Mouse (Mus musculus): Measurements from ENCODE around the gene Rpgrip1. TPM values are rescaled to one million over a fixed set of nuclear protein-coding genes. Genes with fewer than 3 reads are reported as not detected.
A peak's percentile ranks its signal among the peaks of the same experiment; 100 is the strongest.

Gene Rpgrip1
- polyA plus RNA-seq, 1 experiment from 2014 or later: 68.4 TPM

DNA sequence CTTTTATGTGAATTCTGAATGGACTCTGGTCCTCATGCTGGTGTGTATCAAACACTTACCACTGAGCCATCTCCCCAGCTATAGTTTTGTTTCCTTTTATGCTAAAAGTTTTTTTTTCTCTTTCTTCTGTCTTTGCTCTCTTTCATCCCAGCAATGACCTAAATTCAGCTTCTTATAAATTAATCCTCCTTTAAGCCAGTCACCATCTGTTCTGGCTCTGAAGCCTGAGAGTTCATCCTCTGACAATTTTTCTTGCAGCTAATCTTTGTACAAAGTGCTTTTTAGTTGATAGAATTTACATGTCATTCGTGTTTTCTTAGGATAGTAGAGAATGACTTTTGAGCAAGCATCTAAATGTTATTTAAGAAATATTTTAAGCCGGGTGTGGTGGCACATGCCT lies 2.5 kb upstream of the Rpgrip1 start:
- H3K27me3 ChIP-seq (ENCODE audit: control insufficient read depth, insufficient read depth, low read length): no peaks in the 10 kb centered on the region
- H3K4me1 ChIP-seq (replicated peaks; ENCODE audit: control insufficient read depth, insufficient read depth, low read length): no peaks in the 10 kb centered on the region
- DNase-seq (ENCODE audit: low spot score) (no peak), ATAC-seq (ENCODE audit: low FRiP score) (no peak)
- H3K4me3 ChIP-seq (ENCODE audit: low read depth, low read length): no peak overlapping the region
- H3K27ac ChIP-seq (ENCODE audit: low read depth, low read length): no peak overlapping the region
- H3K9ac ChIP-seq (ENCODE audit: low read depth, low read length): no peak overlapping the region
- 79% methylated on average over 2 of the region's 2 CpGs for WGBS
- H3K4me2 ChIP-seq (replicated peaks; ENCODE audit: low read depth, low read length): no peak overlapping the region
- H3K9me3 ChIP-seq (ENCODE audit: control insufficient read depth, low read length): no peaks in the 10 kb centered on the region
- no peaks in the 10 kb centered on the region for H3K36me3 ChIP-seq (ENCODE audit: control insufficient read depth, insufficient read depth, low read length)

GRCm38 (mm10) chr14:52114101-52114500 lies 3.6 kb downstream of the Rpgrip1 start:
- Histone ChIP-seq H3K27ac (ENCODE audit: low read depth, low read length) (no peak overlapping the region), H3K27me3 (ENCODE audit: control insufficient read depth, insufficient read depth, low read length) (no peaks in the 10 kb centered on the region), H3K36me3 (ENCODE audit: control insufficient read depth, insufficient read depth, low read length) (no peaks in the 10 kb centered on the region), H3K4me2 (replicated peaks; ENCODE audit: low read depth, low read length) (no peak overlapping the region), H3K4me3 (ENCODE audit: low read depth, low read length) (no peak overlapping the region), H3K4me1 (replicated peaks; ENCODE audit: control insufficient read depth, insufficient read depth, low read length) (no peaks in the 10 kb centered on the region), H3K9me3 (ENCODE audit: control insufficient read depth, low read length) (no peaks in the 10 kb centered on the region), H3K9ac (ENCODE audit: low read depth, low read length) (no peak overlapping the region)
- ATAC-seq (ENCODE audit: low FRiP score): no peak
- 75% methylated on average over 1 of the region's 1 CpGs for WGBS
- DNase-seq (ENCODE audit: low spot score): no peak

DNA sequence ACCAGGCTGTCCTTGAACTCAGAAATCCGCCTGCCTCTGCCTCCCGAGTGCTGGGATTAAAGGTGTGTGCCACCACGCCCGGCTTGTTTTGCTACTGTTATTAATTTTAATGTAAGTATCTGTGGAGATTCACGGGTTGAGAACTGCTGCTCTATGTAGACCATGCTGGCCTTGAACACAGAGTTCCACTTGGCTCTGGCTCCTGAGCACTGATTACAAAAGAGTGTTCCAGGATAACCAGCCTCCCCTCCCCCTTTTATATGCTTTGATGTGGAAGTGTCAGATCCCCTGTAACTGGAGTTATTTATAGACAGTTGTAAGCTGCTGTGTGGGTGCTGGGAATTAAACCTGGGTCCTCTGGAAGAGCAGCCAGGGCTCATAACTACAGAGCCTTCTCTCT lies 6.7 kb downstream of the Rpgrip1 start:
- no peak for ATAC-seq (ENCODE audit: low FRiP score)
- no peaks in the 10 kb centered on the region for H3K4me1 ChIP-seq (replicated peaks; ENCODE audit: control insufficient read depth, insufficient read depth, low read length)

GRCm38 (mm10) chr14:52118456-52118822 lies 7.9 kb downstream of the Rpgrip1 start:
- Histone ChIP-seq H3K27me3 (ENCODE audit: control insufficient read depth, insufficient read depth, low read length) (no peaks in the 10 kb centered on the region), H3K36me3 (ENCODE audit: control insufficient read depth, insufficient read depth, low read length) (no peaks in the 10 kb centered on the region), H3K4me1 (replicated peaks; ENCODE audit: control insufficient read depth, insufficient read depth, low read length) (no peaks in the 10 kb centered on the region), H3K9me3 (ENCODE audit: control insufficient read depth, low read length) (no peaks in the 10 kb centered on the region), H3K4me2 (replicated peaks; ENCODE audit: low read depth, low read length) (peak overlapping the region; percentile 95), H3K9ac (ENCODE audit: low read depth, low read length) (peak overlapping the region; percentile 75), H3K4me3 (ENCODE audit: low read depth, low read length) (peak overlapping the region; percentile 54; the same call in 1 of the 2 replicates), H3K27ac (ENCODE audit: low read depth, low read length) (peak overlapping the region; percentile 69)
- WGBS: 25% methylated on average over 8 of the region's 8 CpGs
- ATAC-seq (ENCODE audit: low FRiP score) (peak; percentile 49; the same call in 1 of the 2 replicates), DNase-seq (ENCODE audit: low spot score) (peak; percentile 47)

More for the DNA sequence above, 6.7 kb downstream of the Rpgrip1 start:
- Histone ChIP-seq H3K9ac (ENCODE audit: low read depth, low read length) (no peak overlapping the region), H3K4me2 (replicated peaks; ENCODE audit: low read depth, low read length) (no peak overlapping the region), H3K4me3 (ENCODE audit: low read depth, low read length) (no peak overlapping the region), H3K9me3 (ENCODE audit: control insufficient read depth, low read length) (no peaks in the 10 kb centered on the region), H3K36me3 (ENCODE audit: control insufficient read depth, insufficient read depth, low read length) (no peaks in the 10 kb centered on the region), H3K27ac (ENCODE audit: low read depth, low read length) (no peak overlapping the region), H3K27me3 (ENCODE audit: control insufficient read depth, insufficient read depth, low read length) (no peaks in the 10 kb centered on the region)
- WGBS: 91% methylated on average over 5 of the region's 5 CpGs
- DNase-seq (ENCODE audit: low spot score): no peak

GRCm38 (mm10) chr14:52118823-52119608 lies 8.5 kb downstream of the Rpgrip1 start:
- H3K36me3 ChIP-seq (ENCODE audit: control insufficient read depth, insufficient read depth, low read length): no peaks in the 10 kb centered on the region
- no peaks in the 10 kb centered on the region for H3K27me3 ChIP-seq (ENCODE audit: control insufficient read depth, insufficient read depth, low read length)
- peak overlapping the region; percentile 75 for H3K9ac ChIP-seq (ENCODE audit: low read depth, low read length)
- H3K4me2 ChIP-seq (replicated peaks; ENCODE audit: low read depth, low read length): peak overlapping the region; percentile 95
- 2% methylated on average over 38 of the region's 38 CpGs for WGBS
- ATAC-seq (ENCODE audit: low FRiP score) (peak; percentile 85), DNase-seq (ENCODE audit: low spot score) (peak; percentile 75)
- H3K9me3 ChIP-seq (ENCODE audit: control insufficient read depth, low read length): no peaks in the 10 kb centered on the region
- H3K4me3 ChIP-seq (ENCODE audit: low read depth, low read length): peak overlapping the region; percentile 54
- peak overlapping the region; percentile 69 for H3K27ac ChIP-seq (ENCODE audit: low read depth, low read length)
- H3K4me1 ChIP-seq (replicated peaks; ENCODE audit: control insufficient read depth, insufficient read depth, low read length): no peaks in the 10 kb centered on the region

GRCm38 (mm10) chr14:52120169-52120568 lies 9.7 kb downstream of the Rpgrip1 start:
- H3K36me3 ChIP-seq (ENCODE audit: control insufficient read depth, insufficient read depth, low read length): no peaks in the 10 kb centered on the region
- no peak overlapping the region for H3K9ac ChIP-seq (ENCODE audit: low read depth, low read length)
- no peaks in the 10 kb centered on the region for H3K27me3 ChIP-seq (ENCODE audit: control insufficient read depth, insufficient read depth, low read length)
- ATAC-seq (ENCODE audit: low FRiP score) (no peak), DNase-seq (ENCODE audit: low spot score) (no peak)
- H3K9me3 ChIP-seq (ENCODE audit: control insufficient read depth, low read length): no peaks in the 10 kb centered on the region
- no peak overlapping the region for H3K27ac ChIP-seq (ENCODE audit: low read depth, low read length)
- no peaks in the 10 kb centered on the region for H3K4me1 ChIP-seq (replicated peaks; ENCODE audit: control insufficient read depth, insufficient read depth, low read length)
- H3K4me2 ChIP-seq (replicated peaks; ENCODE audit: low read depth, low read length): peak overlapping the region; percentile 95
- no peak overlapping the region for H3K4me3 ChIP-seq (ENCODE audit: low read depth, low read length)
- 58% methylated on average over 7 of the region's 7 CpGs for WGBS

- ATAC-seq (ENCODE audit: low FRiP score) (no peak), DNase-seq (ENCODE audit: low spot score) (peak; percentile 83)
- Histone ChIP-seq H3K27ac (ENCODE audit: low read depth, low read length) (no peak overlapping the region), H3K4me3 (ENCODE audit: low read depth, low read length) (no peak overlapping the region), H3K4me1 (replicated peaks; ENCODE audit: control insufficient read depth, insufficient read depth, low read length) (no peaks in the 10 kb centered on the region), H3K4me2 (replicated peaks; ENCODE audit: low read depth, low read length) (no peak overlapping the region), H3K36me3 (ENCODE audit: control insufficient read depth, insufficient read depth, low read length) (no peaks in the 10 kb centered on the region), H3K9me3 (ENCODE audit: control insufficient read depth, low read length) (no peaks in the 10 kb centered on the region), H3K9ac (ENCODE audit: low read depth, low read length) (no peak overlapping the region), H3K27me3 (ENCODE audit: control insufficient read depth, insufficient read depth, low read length) (no peaks in the 10 kb centered on the region)
- 24% methylated on average over 4 of the region's 4 CpGs for WGBS
Observed at GRCm38 (mm10) chr14:52123918-52124317, 13.4 kb downstream of the Rpgrip1 start.

GRCm38 (mm10) chr14:52124636-52125035 lies 14.1 kb downstream of the Rpgrip1 start:
- Histone ChIP-seq H3K4me2 (replicated peaks; ENCODE audit: low read depth, low read length) (no peak overlapping the region), H3K36me3 (ENCODE audit: control insufficient read depth, insufficient read depth, low read length) (no peaks in the 10 kb centered on the region), H3K27ac (ENCODE audit: low read depth, low read length) (no peak overlapping the region), H3K4me3 (ENCODE audit: low read depth, low read length) (no peak overlapping the region), H3K9me3 (ENCODE audit: control insufficient read depth, low read length) (no peaks in the 10 kb centered on the region), H3K27me3 (ENCODE audit: control insufficient read depth, insufficient read depth, low read length) (no peaks in the 10 kb centered on the region), H3K9ac (ENCODE audit: low read depth, low read length) (no peak overlapping the region), H3K4me1 (replicated peaks; ENCODE audit: control insufficient read depth, insufficient read depth, low read length) (no peaks in the 10 kb centered on the region)
- 90% methylated on average over 3 of the region's 3 CpGs for WGBS
- DNase-seq (ENCODE audit: low spot score): no peak
- no peak for ATAC-seq (ENCODE audit: low FRiP score)

- H3K4me3 ChIP-seq (ENCODE audit: low read depth, low read length): no peak overlapping the region
- DNase-seq (ENCODE audit: low spot score): no peak
- H3K9ac ChIP-seq (ENCODE audit: low read depth, low read length): no peak overlapping the region
- H3K27me3 ChIP-seq (ENCODE audit: control insufficient read depth, insufficient read depth, low read length): no peaks in the 10 kb centered on the region
- H3K9me3 ChIP-seq (ENCODE audit: control insufficient read depth, low read length): no peaks in the 10 kb centered on the region
- no peaks in the 10 kb centered on the region for H3K4me1 ChIP-seq (replicated peaks; ENCODE audit: control insufficient read depth, insufficient read depth, low read length)
- H3K36me3 ChIP-seq (ENCODE audit: control insufficient read depth, insufficient read depth, low read length): no peaks in the 10 kb centered on the region
- no peak overlapping the region for H3K4me2 ChIP-seq (replicated peaks; ENCODE audit: low read depth, low read length)
- ATAC-seq (ENCODE audit: low FRiP score): no peak
- WGBS: 85% methylated on average over 5 of the region's 5 CpGs
- H3K27ac ChIP-seq (ENCODE audit: low read depth, low read length): no peak overlapping the region
Observed at GRCm38 (mm10) chr14:52133584-52133983, 23.1 kb downstream of the Rpgrip1 start.
